Mouse (Mus musculus): ENCODE data around the gene Glrx.

The Glrx gene

DNA sequence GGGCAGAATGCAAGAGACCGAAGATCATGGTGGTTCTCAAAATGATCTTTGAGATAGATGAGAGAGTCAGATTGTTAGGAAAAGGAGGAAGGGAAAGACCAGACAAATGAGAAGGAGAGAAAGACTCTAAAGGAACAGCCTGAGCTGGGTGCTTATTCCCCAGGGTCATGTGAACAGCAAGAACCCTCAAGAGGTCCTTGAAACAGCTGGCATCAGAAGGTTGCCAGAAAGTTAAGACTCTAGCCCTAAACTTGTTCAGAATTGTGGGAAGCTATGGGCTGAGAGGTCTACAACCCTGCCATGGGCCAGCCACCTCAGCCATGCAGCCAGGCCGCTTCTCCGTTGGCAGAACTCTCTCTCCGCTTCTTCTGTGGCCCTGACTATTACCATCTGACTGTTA lies 1.2 kb upstream of the Glrx start:
- DNase-seq = no peak

DNA sequence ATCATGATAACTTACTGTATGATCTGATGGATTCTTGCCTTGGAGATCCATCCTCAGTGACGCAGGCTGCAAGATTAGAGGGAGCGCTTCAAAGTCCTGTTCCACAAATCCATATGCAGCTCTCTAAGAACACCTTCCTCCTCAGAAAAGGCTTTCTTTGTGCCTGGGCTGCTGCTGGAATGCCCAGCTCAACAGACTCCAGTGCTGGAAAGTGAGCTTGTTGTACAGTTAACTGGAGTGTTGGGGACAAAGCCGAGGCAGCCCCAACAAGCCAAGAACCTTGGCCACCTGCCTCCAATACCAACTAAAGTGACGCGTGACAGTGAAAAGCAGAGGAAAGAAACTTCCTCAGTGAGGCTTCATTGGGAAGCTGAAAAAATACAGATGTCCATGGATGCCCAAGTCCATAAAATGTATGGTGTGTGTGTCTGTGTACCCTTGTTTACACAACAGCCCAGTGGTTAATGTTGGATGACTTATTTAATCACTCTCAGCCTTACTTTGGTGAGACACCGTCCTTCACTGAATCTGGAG lies 1.2 kb downstream of the Glrx start:
- peak; percentile 19 for DNase-seq

GRCm38 (mm10) chr13:75841950-75842349 lies 2.3 kb downstream of the Glrx start:
- no peak for DNase-seq

DNA sequence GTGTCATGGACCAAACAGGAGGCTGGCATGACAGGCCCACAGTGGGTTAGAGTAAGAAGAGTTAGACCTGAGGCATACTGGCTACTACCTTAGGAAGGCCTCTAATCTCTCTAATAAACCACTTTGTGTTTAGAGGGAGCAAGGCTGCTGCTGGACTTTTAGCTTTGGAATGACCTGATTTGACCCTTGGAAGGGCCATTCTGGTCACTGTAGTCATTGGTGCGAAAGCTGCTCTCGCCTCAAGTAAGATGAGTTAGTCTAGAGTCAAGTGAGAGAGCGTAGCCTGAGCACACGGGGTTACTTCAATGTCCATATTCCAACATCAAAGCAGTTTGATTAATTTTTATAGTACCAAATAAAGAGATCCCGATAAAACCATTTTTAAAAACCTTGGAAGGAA lies 3.7 kb downstream of the Glrx start:
- no peak for DNase-seq

GRCm38 (mm10) chr13:75843993-75844683 lies 4.5 kb downstream of the Glrx start:
- no peak for DNase-seq

DNA sequence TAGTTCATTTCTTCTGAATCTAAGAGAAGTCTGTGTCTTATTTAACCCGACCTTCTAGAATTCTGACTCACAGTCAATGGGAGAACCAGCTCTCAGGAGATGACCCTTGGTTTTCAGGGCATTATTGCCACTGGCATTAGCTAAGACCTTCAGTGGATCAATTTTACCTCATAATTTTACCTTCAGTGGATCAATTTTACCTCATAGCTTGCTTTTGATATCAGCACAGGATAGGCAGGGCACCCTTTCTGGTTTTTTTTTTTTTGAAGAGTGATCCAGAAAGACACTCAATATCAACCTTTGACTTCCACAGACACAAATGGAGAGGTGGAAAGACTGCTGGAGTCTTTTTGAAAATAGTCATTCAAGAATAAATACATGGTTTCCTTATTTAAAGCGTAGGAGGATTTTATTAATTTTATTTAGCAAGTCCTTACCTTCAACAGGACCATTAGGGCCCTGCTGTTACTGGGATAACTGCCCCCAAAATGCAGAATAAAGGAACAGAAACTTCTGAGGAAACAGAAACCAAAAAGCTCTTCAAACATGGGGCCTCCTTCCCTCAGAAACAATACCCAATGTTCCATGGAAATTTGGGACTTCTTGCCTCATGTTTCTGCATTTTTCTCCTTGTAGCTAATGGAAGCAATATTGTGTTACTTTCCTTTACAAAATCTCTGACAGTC lies 5.3 kb downstream of the Glrx start:
- no peak for DNase-seq

DNA sequence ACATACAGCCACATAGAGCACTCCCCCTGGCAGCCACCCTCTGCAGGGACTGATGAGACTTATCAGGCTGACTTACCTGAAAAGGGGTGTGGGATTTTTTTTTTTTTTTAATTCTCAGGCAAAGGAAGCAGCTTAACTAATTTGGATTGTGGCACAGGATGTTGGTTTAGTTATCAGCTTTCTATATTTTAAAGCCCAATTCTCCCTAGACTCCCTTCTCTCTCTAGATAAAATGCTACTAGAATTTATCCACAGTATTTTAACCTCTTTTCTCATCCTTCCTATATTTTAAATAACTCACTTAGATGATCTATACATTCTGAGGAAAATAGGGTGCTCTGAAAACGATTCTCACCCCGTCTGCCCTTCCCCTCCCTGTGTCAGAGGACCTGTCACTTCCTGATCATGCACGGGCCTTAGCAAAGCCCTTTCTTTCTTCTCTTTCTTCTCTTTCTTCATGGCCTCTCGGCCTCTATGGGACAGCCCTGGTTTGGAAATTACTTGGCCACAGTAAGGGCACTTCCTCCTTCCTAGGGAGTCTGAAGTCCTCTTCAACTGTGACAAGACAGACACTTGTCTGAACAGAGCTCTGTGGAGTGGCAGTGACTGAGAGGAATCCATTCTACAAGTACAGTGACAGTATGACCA lies 6.0 kb downstream of the Glrx start:
- no peak for DNase-seq

DNA sequence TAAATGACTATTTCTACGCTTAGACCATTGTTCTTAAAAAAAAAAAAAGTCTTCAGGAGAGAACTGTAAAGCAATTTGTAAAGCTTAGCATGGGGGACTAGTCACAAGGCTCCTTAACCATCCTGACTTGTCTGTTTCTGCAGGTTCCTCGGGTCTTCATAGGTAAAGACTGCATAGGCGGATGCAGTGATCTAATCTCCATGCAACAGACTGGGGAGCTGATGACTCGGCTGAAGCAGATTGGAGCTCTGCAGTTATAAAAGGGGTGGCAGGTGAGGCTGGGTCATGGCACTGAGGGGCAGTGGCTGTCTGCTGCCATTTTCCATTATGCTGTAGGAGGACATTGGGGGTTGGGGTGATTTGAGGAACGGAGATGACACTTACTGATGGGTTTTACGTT lies 7.4 kb downstream of the Glrx start:
- no peak for DNase-seq

GRCm38 (mm10) chr13:75852027-75852426 lies 12.4 kb downstream of the Glrx start:
- DNase-seq = no peak

GRCm38 (mm10) chr13:75853118-75853517 lies 13.4 kb downstream of the Glrx start:
- DNase-seq = no peak

GRCm38 (mm10) chr13:75859264-75859844 lies 19.7 kb downstream of the Glrx start:
- no peak for DNase-seq

DNA sequence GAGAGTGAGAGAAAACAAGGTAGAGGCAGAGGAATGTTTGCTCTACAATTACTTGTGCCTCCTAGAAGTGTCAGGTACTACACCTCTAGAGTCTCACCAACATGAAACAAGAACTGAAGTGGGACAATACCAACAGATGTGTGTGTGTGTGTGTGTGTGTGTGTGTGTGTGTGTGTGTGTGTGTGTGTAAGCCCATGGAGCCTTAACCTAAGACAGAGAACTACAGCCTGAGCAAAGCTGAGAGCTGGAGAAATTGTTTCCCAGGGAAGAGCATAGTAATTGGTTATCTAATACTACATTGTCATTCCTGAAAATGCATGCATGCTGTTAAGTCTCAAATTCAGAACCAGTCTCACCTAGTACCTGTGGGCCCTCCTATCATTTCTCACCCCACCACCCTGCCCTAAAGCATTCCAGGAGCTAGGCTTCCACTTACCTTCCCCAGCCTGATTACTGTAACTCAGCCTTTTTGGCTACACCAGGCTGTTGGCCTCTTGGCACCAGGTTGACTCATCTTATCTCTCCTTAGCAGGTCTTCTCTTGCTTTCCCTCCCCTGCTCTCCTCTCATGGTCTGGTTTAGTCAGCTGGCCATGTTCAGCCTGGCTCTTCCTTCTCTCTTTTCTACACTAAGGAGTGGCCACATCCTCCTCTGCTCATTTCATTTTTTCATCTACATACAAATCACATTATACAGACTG lies 26.0 kb downstream of the Glrx start:
- no peak for DNase-seq

DNA sequence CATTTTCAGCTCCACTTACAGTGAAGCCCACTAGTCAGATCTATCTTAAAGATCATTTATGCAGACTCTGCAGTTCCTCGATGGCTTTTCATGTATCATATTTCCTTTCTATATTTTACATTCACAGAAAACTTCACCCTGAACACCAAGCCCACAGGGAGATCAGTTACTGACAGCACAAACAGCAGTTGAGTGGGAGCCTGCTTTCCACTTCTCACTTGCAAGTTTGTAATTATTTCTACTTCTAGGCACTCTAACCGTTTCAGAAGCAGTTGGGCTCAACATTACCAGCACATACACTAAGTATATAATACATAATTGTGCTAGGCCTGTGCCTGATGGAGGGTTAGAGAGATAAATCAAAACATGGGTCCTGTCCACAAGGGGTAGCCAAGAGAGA lies 28.2 kb downstream of the Glrx start:
- DNase-seq = no peak

DNA sequence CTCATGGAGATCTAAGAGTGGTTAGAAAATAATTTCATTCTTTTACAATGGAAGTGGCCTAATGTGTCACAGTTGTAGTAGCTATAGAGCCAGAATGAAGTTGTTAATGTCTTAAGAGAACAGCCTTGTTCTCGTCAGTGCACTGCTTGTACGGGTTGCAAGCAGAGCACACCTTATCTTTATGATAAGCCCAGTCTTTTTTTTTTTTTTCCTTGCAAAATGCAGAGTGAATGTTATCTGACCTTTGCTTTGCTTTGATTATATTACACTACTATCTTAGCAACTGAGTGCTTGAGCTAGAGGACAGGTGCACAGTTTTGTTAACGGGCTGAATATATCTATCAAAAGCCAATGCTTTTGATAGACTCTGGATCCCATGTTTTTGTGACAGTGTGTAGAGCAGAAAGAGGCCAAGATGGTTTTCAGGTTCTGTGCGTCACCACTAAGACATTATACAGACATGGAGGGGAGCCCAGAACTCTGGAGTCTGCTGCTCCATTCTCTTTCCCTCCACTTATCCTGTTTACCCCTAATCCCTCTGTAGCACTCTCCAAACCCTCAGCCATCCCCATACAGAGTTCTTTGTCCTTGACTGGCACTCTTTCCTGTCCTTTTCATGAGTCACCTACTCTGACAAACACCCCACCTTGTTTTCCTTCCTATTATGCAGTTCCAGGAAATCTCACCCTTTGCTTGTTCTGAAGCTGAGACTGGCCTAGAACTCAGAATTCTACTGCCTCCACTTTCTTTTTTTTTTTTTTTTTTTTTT lies 35.1 kb downstream of the Glrx start:
- no peak for DNase-seq

- peak; percentile 56 for DNase-seq
Measured at GRCm38 (mm10) chr13:75876188-75876587, 36.5 kb downstream of the Glrx start.

- no peak for DNase-seq
Measured at GRCm38 (mm10) chr13:75876592-75876991, 36.9 kb downstream of the Glrx start.

GRCm38 (mm10) chr13:75877907-75878306 lies 38.2 kb downstream of the Glrx start:
- peak; percentile 73 for DNase-seq

DNA sequence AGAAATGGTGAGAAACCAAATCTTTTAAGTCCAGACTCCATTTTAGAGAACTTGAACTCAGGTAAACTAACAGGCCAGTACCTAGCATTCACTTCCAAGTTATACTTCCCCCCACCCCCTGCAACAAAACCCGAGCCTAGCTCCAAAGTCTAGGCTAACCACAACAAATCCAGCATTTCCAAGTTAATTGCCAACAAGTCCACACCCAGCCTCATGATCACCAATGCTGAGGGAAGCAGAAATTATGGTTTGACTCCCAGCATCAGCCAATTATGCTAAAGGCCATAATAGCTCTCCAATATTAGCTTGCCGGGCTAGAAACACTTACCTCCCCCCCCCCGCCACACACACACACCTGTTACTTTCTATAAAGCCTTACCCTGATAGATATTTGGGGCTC lies 40.1 kb downstream of the Glrx start:
- DNase-seq = no peak

DNA sequence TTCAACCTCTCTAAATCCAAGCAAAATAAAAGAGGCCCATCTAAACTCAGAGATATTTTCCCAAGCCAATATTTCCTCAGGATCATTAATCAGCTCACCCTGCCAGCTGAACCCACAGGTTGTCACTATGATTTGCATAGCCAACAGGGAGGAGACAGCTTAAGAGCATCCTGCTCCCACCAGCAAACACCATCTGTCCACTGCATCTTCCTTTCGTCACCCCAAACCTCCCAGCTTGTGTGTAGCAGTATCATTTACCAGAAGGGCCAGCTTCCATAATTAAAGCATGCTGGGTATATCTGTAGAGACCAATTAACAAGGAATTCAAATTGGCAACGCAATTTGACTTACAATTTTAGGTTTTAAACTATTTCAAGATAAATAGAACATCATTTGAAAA lies 40.8 kb downstream of the Glrx start:
- DNase-seq = no peak

GRCm38 (mm10) chr13:75883792-75884191 lies 44.1 kb downstream of the Glrx start:
- DNase-seq = no peak

GRCm38 (mm10) chr13:75891868-75892267 lies 52.2 kb downstream of the Glrx start:
- no peak for DNase-seq

- no peak for DNase-seq
Measured at GRCm38 (mm10) chr13:75892291-75892690, 52.6 kb downstream of the Glrx start.

All from cerebellum, adult 9-10 months (tissue).